Mouse (Mus musculus) cerebellum, postnatal 25 days (tissue): ENCODE results near the gene Slc37a2.

Experiments used
- DNase-seq, 2 experiments: peaks; one replicate each; pipeline ENCODE4 v3.0.0; 2021; ENCODE audit warnings: mixed read lengths in 2 of 2

The Slc37a2 gene

GRCm38 (mm10) chr9:37214327-37215060 lies 41.0 kb downstream of the Slc37a2 start:
- no peak for DNase-seq

GRCm38 (mm10) chr9:37213060-37213738 lies 42.3 kb downstream of the Slc37a2 start:
- no peak for DNase-seq

- peak; percentile 90 to 92 for DNase-seq
These were observed 47.6 kb downstream of the Slc37a2 start, which contains the start of gene Tmem218 for GRCm38 (mm10) chr9:37207929-37208411. Tmem218 (plus strand) TSS chr9:37208223.

GRCm38 (mm10) chr9:37203884-37204283 lies 51.7 kb downstream of the Slc37a2 start:
- no peak for DNase-seq

GRCm38 (mm10) chr9:37200414-37200813 lies 55.1 kb downstream of the Slc37a2 start:
- DNase-seq: no peak

GRCm38 (mm10) chr9:37197067-37197466 lies 58.5 kb downstream of the Slc37a2 start:
- no peak for DNase-seq

GRCm38 (mm10) chr9:37188024-37188423 lies 67.5 kb downstream of the Slc37a2 start:
- DNase-seq: no peak

- no peak for DNase-seq
These were observed 68.1 kb downstream of the Slc37a2 start for GRCm38 (mm10) chr9:37187407-37187806.

- no peak for DNase-seq
These were observed 72.4 kb downstream of the Slc37a2 start for GRCm38 (mm10) chr9:37183176-37183575.

- DNase-seq: no peak
These were observed 73.9 kb downstream of the Slc37a2 start for GRCm38 (mm10) chr9:37181596-37181995.

GRCm38 (mm10) chr9:37179596-37179995 lies 75.9 kb downstream of the Slc37a2 start:
- DNase-seq: no peak

- DNase-seq: no peak
These were observed 76.6 kb downstream of the Slc37a2 start for GRCm38 (mm10) chr9:37178911-37179310.
